ENCODE assay signal across 8 mouse cellular contexts in the genomic region with DNA sequence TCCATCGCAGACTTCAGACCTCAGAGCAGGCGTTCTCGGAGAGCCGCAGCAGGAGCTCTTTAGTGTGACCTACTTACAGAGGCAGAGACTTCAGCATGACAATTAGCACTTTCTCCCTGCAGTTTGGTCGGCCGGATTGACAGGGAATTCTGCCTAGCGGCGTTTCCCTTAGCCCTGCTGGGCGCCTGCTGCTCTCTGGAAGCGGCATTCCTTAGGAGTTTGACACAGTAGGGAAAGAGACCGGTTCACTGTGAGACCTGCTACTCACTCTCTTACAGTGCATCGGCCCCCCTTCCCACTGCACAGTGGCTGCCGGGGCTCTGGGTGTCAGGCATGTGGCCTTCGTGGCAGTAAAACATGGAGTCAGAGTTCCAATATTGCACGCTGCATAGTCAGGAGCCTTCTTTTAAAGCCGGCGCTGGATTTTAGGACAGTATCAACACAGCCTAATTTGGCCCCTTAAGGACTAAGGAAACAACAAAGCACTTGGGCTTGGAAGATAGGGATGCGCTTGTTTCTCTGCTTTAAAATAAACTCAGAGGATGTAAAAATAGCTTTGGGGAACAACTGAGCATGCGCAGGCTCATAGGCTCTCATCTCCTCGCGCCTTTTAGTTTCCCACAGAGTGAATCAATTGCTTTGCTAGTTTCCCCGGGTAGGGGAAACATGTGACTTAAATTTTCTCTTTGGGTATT.
A peak's percentile ranks its signal among the peaks of the same experiment; 100 is the strongest.
DNase-seq lines count a peak whose midpoint lies in the region; ATAC-seq and TF ChIP-seq lines count a peak whose summit lies in the region.
"Had no signal": no experiment of that assay in that cellular context is flagged by ENCODE, and none has a peak within 500 bp of the region (broad histone marks: within the 10 kb centered on the region; RNA-seq: fewer than 3 reads in every experiment).

No protein-coding gene starts in this region.

- H3K27me3 ChIP-seq in testis, adult 2 months (ENCODE audit: control insufficient read depth, insufficient read depth, low read length): no peaks in the 10 kb centered on the region
- peaks cover 48% of the 10 kb centered on the region for H3K27me3 ChIP-seq in embryonic facial prominence, embryonic 10.5 days (replicated peaks; ENCODE audit: low read depth, poor library complexity, severe bottlenecking)

- WGBS in embryonic facial prominence, embryonic 10.5 days: under 1% methylated on average over 22 of the region's 22 CpGs

- no peak for TF ChIP-seq CTCF in testis, adult 2 months (IDR thresholded peaks at IDR 0.05; ENCODE audit: control insufficient read depth, insufficient read depth, insufficient replicate concordance, low read depth, low read length)

- no peaks in the 10 kb centered on the region for H3K36me3 ChIP-seq in testis, adult 2 months (ENCODE audit: control insufficient read depth, insufficient read depth, low read length)
- H3K36me3 ChIP-seq in embryonic facial prominence, embryonic 10.5 days (replicated peaks): no peaks in the 10 kb centered on the region

- TF ChIP-seq POLR2A in testis, adult 2 months (IDR thresholded peaks at IDR 0.05; ENCODE audit: control insufficient read depth, low read depth, low read length): no peak

- peaks cover 7% of the 10 kb centered on the region for H3K4me1 ChIP-seq in testis, adult 2 months (ENCODE audit: control insufficient read depth, insufficient read depth, low read length)
- peaks cover 18% of the 10 kb centered on the region for H3K4me1 ChIP-seq in embryonic facial prominence, embryonic 10.5 days

- peak overlapping the region; percentile 45 for H3K4me3 ChIP-seq in testis, adult 2 months (ENCODE audit: control insufficient read depth, low read depth, low read length)
- H3K4me3 ChIP-seq in embryonic facial prominence, embryonic 10.5 days: peak overlapping the region; percentile 57
- H3K4me3 ChIP-seq: myocyte had no signal

- H3K27ac ChIP-seq in testis, adult 2 months (ENCODE audit: control insufficient read depth, insufficient read depth, low read depth, low read length): no peak overlapping the region
- H3K27ac ChIP-seq in embryonic facial prominence, embryonic 10.5 days (replicated peaks): peak overlapping the region; percentile 61

- peak; percentile 36 to 73; a peak in 2 of 4 replicates for ATAC-seq in hematopoietic stem cell, adult 5-6 weeks (replicated peaks in 1 of 2; ENCODE audit: insufficient read depth in 1 of 2, low FRiP score in 2 of 2, low TSS enrichment in 1 of 2, low read depth in 1 of 2, poor library complexity in 2 of 2, severe bottlenecking in 2 of 2)

- no peaks in the 10 kb centered on the region for H3K9me3 ChIP-seq in embryonic facial prominence, embryonic 10.5 days

- DNase-seq in testis, postnatal 10 days (ENCODE audit: low spot score): no peak
- DNase-seq in embryonic facial prominence, embryonic 10.5 days (ENCODE audit: low spot score): peak; percentile 50
- peak; percentile 64 for DNase-seq in mesoderm, embryonic 11.5 days (ENCODE audit: low read depth, low spot score)
- DNase-seq in urinary bladder, postnatal 14 days (ENCODE audit: low spot score): no peak
- no peak for DNase-seq in adipocyte (ENCODE audit: low spot score)

Comparison
In these comparisons a context has a peak if more than half of its experiments do, and no peak if none do; other contexts are left out.
1. DNase-seq: peak in embryonic facial prominence, embryonic 10.5 days (single experiment) and mesoderm, embryonic 11.5 days (single experiment); none in testis, postnatal 10 days (single experiment), urinary bladder, postnatal 14 days (single experiment) and adipocyte (single experiment).